Mouse (Mus musculus): ENCODE results near the gene Epha1. TPM values are rescaled to one million over a fixed set of nuclear protein-coding genes. Genes with fewer than 3 reads are reported as not detected.

Gene Epha1
- polyA plus RNA-seq, 1 experiment = 33.6 TPM

- no peak for DNase-seq (ENCODE audit: low spot score)
Observed at GRCm38 (mm10) chr6:42354076-42355019, 18.7 kb downstream of the Epha1 start.

GRCm38 (mm10) chr6:42353180-42353579 is 19.9 kb downstream of the Epha1 start:
- DNase-seq (ENCODE audit: low spot score) = no peak

- DNase-seq (ENCODE audit: low spot score) = no peak
Observed at GRCm38 (mm10) chr6:42352486-42352846, 20.6 kb downstream of the Epha1 start.

DNA sequence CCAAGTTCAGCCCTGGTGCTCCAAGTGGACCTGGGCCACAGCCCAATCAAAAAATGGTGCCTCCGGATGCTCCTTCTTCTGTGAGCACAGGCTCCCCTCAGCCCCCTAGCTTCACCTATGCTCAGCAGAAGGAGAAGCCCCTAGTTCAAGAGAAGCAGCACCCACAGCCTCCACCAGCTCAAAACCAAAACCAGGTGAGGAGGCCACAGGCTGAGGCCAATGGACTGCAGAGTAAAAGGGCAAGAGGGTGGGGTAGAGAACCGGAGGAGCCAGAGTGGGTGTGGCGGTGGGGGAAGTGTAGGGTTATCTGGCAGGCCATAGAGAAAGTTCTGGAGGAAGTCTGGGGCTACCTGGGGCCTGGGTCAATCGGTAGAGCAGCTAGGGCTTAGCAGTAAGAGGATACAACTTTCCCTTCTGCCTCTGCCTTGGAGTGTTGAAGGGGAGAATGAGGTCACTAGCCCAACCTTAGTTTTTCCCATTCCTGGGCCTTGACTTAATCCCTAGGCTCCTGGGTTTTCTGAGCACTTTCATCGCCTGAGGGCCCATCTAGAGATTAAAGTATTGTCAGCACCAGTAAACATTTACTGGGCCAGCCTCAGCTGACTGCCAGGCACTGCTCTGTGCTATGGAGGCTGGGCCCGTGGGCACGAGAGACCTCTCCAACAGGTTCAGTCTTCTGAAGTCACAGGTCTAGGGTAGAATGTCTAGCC is 21.1 kb downstream of the Epha1 start:
- DNase-seq (ENCODE audit: low spot score) = no peak

DNA sequence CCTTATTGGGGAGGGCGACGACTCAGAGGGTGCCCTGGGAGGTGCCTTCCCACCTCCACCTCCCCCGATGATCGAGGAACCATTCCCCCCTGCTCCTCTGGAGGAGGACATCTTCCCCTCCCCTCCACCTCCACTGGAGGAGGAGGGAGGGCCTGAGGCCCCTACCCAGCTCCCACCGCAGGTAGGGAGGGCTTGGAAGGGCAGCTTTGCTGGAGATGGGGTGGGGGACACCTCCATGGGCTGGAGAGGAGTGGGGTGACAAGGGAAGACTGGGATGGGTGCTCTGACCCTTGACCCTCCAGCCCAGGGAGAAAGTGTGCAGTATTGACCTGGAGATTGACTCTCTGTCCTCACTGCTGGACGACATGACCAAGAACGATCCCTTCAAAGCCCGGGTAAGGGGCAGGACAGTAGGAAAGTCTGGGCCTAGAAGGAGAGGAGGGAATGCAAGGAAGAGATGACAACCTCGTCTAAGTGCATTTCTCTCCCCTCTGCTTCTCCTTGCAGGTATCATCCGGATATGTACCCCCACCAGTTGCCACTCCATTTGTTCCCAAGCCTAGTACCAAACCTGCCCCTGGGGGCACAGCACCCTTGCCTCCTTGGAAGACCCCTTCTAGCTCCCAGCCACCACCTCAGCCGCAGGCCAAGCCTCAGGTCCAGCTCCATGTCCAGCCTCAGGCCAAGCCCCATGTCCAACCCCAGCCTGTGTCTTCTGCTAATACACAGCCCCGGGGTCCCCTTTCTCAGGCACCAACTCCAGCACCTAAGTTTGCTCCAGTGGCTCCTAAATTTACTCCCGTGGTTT is 21.9 kb downstream of the Epha1 start:
- no peak for DNase-seq (ENCODE audit: low spot score)

GRCm38 (mm10) chr6:42350021-42350967 is 22.8 kb downstream of the Epha1 start:
- peak; percentile 76 for DNase-seq (ENCODE audit: low spot score)

DNA sequence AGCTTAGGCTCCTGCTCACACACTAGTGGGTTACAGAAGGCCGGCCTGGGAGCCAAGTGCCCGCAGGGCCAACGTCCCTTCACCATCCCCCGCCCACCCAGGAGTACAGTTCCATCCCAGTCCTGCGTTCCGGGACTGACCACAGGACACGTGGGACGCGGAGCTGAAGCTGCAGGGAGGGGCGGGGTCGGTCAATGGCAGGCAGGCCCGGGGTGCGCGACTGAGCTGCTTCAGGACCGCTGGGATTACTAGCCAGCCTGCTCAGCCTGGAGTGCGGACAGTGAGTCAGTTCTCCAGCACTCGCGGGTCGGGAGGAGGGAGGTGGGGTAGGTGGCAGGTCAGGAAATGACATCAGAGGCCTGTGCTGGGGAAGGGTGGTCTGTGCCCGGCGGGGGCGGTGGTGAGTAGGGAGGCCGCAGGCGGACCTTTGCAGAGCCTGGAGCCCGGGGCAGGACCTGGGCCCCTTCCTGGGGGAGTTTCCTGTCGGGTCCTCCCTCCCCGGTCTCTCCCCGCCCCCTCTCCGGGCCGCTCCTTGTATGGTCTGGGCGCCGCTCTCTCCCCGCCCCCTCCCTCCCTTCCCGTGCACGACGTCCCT is 23.5 kb downstream of the Epha1 start, which contains the start of gene Zyx:
TSS of gene Zyx (plus strand) at position 205 of the 595 bp plus-strand sequence.
- peak; percentile 94 for DNase-seq (ENCODE audit: low spot score)

GRCm38 (mm10) chr6:42349006-42349425 is 24.1 kb downstream of the Epha1 start:
- DNase-seq (ENCODE audit: low spot score) = peak; percentile 62

DNA sequence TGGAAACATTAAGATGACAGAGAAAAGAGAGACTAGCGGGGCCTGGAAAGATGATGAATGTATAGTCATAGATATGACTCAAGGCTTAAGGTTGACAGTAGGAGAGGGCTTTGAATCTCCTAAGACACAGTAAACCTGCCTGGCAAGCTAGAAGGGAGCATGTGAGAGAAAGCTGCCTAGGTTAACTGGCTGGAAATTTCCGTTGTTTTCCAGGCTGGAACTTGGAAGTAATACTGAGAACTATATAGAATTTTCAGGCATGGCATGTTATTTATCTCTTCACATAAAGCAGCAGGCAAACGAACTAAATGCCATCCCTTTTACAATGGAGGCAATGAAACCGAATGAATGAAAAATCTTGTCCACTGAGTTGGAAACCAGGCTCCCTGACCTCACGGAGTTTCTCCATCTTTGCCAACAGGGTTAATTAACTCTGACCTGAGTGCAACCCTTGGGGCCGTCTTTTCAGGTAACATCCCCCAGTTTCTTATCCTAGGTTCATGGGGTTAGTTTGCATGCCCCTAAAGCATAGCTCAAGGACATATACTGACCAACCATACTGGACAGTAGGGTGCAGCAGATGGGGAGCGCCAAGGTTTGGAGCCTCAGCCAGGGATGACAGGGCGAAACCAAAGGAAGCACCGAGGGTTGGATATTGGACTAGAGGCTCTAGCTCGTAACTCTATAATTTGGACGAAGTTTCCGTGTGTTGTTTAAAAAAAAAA is 24.6 kb downstream of the Epha1 start:
- no peak for DNase-seq (ENCODE audit: low spot score)

DNA sequence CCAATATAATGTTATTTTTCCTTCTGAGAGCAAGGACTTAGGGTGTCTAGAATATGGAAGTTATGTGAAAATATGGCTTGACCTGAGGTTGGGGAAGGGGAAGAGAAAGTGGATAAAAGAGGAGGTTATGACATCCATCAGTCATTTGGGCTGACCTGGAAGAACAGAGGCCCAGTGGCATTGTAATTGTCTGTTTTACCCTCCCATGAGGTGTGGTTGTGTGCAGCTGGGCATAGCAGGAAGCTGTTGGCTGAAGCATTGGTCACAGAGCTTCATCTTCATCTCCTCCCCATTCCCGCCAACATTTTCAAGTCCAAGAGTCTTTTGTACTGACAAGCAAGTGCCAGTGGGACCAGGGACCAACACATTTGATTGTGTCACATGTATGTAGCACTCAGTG is 28.8 kb downstream of the Epha1 start:
- DNase-seq (ENCODE audit: low spot score) = no peak

DNA sequence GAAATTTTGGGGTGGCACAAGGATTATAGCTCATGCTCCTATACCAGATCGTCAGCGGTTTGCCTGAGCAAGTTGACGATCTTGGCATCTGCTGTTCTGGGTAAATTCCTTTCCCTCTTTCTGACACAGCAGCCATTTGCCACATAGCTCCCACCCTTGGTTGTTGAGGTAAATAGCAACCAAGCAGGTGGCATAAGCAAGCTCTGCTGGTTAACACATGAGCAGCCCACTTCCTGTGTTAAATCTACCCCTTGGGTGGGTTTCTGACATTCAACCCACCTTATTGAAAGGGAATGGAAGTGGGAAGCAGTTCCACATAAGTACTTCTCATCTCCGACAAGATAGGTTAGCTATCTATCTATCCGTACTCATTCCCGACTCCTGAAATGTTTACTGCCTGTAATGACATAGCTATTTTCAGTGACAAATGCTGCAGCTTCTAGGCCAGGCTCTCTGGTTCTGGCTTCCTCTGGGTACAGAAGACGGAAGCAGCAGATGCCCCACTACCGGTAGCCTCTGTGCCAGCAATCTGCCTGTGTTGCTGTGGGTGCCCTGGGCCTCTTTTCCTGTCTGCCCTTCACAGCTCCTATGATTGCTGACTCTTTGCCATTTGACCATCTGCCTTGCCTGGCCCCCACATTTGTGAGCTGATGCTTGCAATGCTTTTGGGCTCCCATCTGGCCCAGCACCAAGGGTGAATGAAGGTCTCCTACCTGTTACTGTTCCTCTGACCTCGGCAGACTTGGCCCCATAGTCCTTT is 29.5 kb downstream of the Epha1 start:
- DNase-seq (ENCODE audit: low spot score) = no peak

GRCm38 (mm10) chr6:42342171-42342570 is 30.9 kb downstream of the Epha1 start:
- DNase-seq (ENCODE audit: low spot score) = no peak

- DNase-seq (ENCODE audit: low spot score) = no peak
Observed at GRCm38 (mm10) chr6:42339981-42340380, 33.1 kb downstream of the Epha1 start.

GRCm38 (mm10) chr6:42339189-42339588 is 33.9 kb downstream of the Epha1 start:
- no peak for DNase-seq (ENCODE audit: low spot score)

DNA sequence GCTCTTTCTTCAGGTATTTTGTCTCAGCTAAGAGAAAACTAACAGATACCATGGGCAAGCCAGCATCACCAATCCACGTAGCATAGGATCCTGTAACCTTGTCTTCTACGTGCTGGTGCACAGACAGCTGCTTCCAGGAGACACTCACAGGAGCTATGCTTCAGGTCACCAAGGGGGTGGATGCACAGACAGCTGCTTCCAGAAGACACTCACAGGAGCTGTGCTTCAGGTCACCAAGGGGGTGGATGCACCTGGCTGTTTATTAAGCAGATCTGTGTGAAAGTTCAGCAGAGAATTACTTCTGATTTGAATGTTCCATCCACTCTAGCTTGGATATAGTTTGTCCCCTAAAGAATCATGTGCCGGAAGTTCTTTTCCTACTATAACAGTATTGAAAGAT is 42.1 kb downstream of the Epha1 start:
- no peak for DNase-seq (ENCODE audit: low spot score)

GRCm38 (mm10) chr6:42330216-42330615 is 42.9 kb downstream of the Epha1 start:
- DNase-seq (ENCODE audit: low spot score) = no peak

DNA sequence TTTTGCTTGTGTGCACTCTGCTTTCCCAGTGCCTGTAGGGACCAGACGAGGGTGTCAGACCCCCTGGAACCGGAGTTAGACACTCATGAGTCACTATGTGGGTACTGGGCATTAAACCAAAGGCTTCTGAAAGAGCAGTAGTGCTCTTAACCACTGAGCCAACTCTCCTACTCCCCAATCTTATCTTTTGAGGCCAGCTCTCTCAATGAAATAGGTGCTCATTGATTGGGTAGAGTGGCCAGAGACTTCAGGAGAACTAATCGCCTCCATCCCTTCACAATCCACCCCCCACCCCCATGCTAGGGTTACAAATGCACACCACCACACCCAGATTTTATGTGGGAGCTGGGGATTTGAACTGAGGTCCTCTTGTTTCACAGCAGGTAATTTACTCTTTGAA is 44.3 kb downstream of the Epha1 start:
- no peak for DNase-seq (ENCODE audit: low spot score)

GRCm38 (mm10) chr6:42326509-42326908 is 46.6 kb downstream of the Epha1 start:
- no peak for DNase-seq (ENCODE audit: low spot score)

- DNase-seq (ENCODE audit: low spot score) = peak; percentile 58
Observed at GRCm38 (mm10) chr6:42325268-42325609, 47.8 kb downstream of the Epha1 start.

Measured in urinary bladder, adult 2 months (tissue).